Mouse (Mus musculus) kidney, postnatal 36 days (tissue): ENCODE data around the gene Lgr6.

Experiments
- DNase-seq, 2 experiments: peaks; one replicate each; pipeline ENCODE4 v3.0.0; 2021 to 2022; ENCODE audit warnings: mixed read lengths in 2 of 2

Gene Lgr6

GRCm38 (mm10) chr1:134947590-134947989, 157.5 kb downstream of the Lgr6 start:
- DNase-seq: no peak

GRCm38 (mm10) chr1:134942898-134943297, 162.2 kb downstream of the Lgr6 start:
- DNase-seq: no peak

GRCm38 (mm10) chr1:134940863-134941262, 164.2 kb downstream of the Lgr6 start:
- no peak for DNase-seq

GRCm38 (mm10) chr1:134938233-134938632, 166.8 kb downstream of the Lgr6 start:
- no peak for DNase-seq

GRCm38 (mm10) chr1:134936335-134936734, 168.7 kb downstream of the Lgr6 start:
- DNase-seq: no peak
